Mouse (Mus musculus) 3134 (cell line): ENCODE results near the gene Ltb.
A peak's percentile ranks its signal among the peaks of the same experiment; 100 is the strongest.

ENCODE experiments used
- DNase-seq: peaks from one replicate; pipeline ENCODE4 v3.0.0-alpha.2; 2011; ENCODE audit warnings: low spot score; ENCODE audit not compliant: insufficient read length; ENCODE audit errors: extremely low read depth

Ltb gene

GRCm38 (mm10) chr17:35242015-35242941 lies 48.0 kb downstream of the Ltb start:
- DNase-seq = peak; percentile 71

DNA sequence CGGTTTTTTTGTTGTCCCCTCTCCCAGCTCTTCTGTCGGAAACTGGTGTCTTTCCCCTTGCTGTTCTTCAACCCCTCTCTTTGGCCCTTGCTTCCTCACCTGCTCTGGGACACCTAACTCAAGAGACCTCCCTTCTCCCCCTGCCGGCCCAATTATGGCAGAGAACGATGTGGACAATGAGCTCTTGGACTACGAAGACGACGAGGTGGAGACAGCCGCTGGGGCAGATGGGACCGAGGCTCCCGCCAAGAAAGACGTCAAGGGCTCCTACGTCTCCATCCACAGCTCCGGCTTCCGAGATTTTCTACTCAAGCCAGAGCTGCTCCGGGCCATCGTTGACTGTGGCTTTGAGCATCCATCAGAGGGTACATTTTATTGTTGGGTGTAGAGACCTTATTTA lies 48.8 kb downstream of the Ltb start:
- DNase-seq = peak; percentile 62

DNA sequence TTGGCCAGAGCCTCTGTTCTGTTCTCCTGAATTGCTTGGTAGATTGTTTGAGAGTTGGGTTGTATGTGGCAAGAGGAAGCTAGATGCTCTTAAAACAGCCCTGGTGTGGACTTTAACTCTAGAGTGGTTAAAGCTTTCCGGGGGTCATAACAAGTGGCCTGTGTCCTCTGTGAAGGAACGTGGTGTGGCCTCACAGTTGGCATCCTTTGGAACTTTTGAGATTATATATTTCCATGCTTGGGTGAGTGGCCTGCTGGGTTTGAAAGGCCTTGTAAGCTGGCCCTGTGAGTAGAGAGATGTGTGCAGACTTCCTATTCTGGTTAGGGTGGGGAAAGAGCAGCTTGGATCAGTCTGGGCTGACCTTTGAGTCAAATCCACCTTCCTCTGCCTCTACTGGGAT lies 50.8 kb downstream of the Ltb start:
- DNase-seq = no peak
